Mouse (Mus musculus): ENCODE measurements at regions not wholly inside any gene's neighbourhood (a gene's known extent, or its start where the extent isn't known, plus 50 kb on each side); places are given as distances from the start of the nearest gene placed in this dataset.

GRCm38 (mm10) chr12:39849346-39850058 is 188.3 kb downstream of the Arl4a start:
- intact Hi-C loops (cut with DNase I) = no loop called here
- DNase-seq = no peak

GRCm38 (mm10) chr12:39840615-39841014 is 197.2 kb downstream of the Arl4a start:
- intact Hi-C loops (cut with DNase I) = no loop called here
- DNase-seq = no peak

GRCm38 (mm10) chr12:39840179-39840578 is 197.6 kb downstream of the Arl4a start:
- DNase-seq = no peak
- intact Hi-C loops (cut with DNase I) = no loop called here

GRCm38 (mm10) chr12:39831079-39831478 is 206.7 kb downstream of the Arl4a start:
- intact Hi-C loops (cut with DNase I) = no loop called here
- DNase-seq = no peak

- intact Hi-C loops (cut with DNase I) = no loop called here
- no peak for DNase-seq
Observed at GRCm38 (mm10) chr12:39830530-39830929, 207.3 kb downstream of the Arl4a start.

GRCm38 (mm10) chr12:39822671-39823070 is 215.2 kb downstream of the Arl4a start:
- intact Hi-C loops (cut with DNase I) = no loop called here
- DNase-seq = no peak

- DNase-seq = no peak
- intact Hi-C loops (cut with DNase I) = no loop called here
Observed at GRCm38 (mm10) chr12:39801536-39801935, 236.3 kb downstream of the Arl4a start.

DNA sequence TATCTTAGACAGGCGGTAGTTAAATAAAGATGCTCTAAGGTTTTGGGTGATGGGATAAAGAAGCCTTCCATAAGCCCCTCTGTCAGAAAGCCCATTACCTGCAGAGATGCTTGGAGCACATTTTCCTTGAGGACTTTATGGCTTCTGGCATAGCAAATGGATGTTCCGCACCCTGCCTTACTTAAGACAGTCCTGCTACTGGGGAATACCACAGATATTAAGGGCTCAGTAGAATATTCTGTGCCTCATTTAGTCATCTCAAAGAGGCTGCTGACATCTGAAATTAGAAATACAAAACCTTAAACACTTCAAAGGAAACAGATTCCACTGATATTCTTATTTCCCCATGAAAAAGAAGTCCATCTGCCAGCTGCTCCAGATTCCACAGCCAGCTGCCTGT is 240.0 kb downstream of the Arl4a start:
- no peak for DNase-seq
- intact Hi-C loops (cut with DNase I) = no loop called here

DNA sequence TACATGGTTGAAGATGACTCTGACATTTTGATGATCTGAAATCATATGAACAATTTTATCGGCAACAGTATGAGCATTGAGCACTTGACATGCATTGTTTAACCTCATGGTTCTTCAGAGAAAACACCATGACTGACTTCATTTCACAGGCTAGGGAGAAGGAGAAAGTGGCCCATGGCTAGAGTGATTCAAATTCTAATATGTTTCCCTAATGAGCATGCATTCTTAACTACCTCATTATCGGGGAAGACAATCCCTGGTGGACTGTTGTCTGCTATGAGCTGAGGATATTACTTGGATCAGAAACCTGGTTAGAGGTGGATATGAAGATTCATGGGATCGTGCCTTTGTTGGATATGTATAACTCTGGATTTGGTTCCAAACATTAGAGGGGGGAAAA is 240.9 kb downstream of the Arl4a start:
- intact Hi-C loops (cut with DNase I) = no loop called here
- DNase-seq = no peak

DNA sequence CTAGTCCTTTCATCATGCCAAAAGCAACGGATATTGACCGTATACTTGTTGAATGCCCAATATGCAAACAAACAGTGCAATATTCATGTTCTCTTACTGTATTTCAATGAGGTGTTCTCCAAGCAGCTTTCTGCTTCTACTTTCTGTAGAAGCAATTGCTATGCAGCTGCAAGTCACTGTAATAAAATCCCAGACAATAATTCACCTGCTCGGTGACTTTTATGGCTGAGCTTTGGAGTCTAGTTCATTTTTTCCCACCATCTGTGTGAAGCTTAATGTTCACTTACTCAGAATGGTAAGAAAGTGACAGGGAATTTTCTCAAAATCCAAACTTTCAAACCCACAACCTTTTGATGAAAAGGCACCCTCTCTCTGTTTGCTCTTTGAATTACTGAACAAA is 252.8 kb downstream of the Arl4a start:
- DNase-seq = no peak
- intact Hi-C loops (cut with DNase I) = no loop called here

DNA sequence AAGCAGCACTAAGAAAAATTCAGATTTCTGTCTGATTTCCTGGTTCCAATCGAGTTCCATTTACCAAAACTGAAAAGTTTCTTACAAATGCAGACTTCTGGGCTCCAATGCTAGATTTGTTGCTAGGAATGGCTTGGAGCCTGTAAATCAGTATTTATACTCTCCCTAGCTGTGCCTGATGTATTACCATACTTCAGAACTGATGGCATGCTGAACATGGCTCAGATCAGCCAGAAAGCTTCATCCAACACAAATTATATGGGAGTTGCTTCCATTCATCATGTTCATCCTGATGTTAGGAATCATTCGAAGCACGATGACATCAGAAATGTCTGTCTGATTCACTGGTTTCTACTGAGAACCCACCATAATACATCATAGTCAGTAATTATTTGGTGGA is 253.3 kb downstream of the Arl4a start:
- intact Hi-C loops (cut with DNase I) = no loop called here
- DNase-seq = no peak

DNA sequence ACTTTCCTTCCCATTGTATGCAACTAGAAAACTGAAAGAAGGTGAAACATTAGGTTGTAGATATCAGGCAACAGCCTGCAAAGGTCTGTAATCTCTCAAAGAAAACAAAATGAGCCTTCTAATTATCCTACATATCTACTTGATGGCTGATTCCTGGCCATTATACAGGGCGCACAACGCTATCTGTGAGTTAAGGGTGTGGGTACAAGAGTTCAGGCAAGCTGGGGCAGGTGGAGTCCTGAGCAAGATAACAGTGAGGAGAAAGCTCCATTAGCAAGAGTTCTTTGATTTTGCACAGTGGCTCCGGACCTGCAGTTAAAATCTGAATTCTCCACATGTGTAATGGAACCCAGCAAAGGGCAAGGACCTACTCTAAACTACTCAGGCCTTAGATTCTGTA is 261.7 kb downstream of the Arl4a start:
- intact Hi-C loops (cut with DNase I) = no loop called here

DNA sequence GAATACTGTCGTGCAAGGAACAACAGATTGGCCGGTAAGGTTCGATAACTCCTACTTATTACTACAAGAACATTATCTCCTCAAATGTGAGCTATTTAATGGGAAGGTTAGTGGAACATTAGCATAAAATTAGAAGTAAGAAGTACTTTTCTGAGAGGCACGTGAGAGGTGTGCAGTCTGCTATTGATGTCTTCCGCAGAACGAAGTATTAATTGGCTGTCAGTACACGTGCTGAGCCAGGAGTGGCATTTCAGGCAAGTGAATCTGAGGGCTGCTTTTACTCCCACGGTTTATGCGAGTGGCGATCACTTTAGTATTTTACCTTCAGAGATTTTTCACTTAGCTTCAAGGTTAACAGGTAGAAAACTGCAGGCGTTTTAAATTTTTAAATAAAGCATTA is 270.8 kb downstream of the Arl4a start:
- intact Hi-C loops (cut with DNase I) = no loop called here
- no peak for DNase-seq

More for the DNA sequence above, 261.7 kb downstream of the Arl4a start:
- DNase-seq = no peak

GRCm38 (mm10) chr12:39763529-39763928 is 274.3 kb downstream of the Arl4a start:
- intact Hi-C loops (cut with DNase I) = no loop called here
- DNase-seq = no peak

DNA sequence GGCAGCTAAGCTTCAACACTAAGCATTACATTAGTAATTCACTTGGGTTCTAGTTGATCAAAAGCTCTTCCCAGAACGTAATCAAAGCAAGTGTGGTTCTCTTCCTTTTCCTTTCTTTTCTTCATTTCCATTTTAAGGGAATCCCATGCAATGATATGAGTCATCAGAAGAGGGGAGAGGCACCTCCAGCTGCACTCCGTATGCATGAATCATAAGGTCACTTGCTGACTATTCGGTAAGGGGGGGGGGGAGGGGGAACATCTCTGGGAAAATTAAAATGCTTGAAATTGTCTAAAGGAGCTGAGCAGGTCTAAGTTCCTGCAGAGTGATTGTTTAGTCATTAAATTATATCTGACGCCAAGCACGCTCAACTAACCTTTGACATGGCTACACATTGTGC is 275.9 kb downstream of the Arl4a start:
- DNase-seq = no peak
- intact Hi-C loops (cut with DNase I) = no loop called here

- intact Hi-C loops (cut with DNase I) = no loop called here
- DNase-seq = no peak
Observed at GRCm38 (mm10) chr12:39761326-39761725, 276.5 kb downstream of the Arl4a start.

DNA sequence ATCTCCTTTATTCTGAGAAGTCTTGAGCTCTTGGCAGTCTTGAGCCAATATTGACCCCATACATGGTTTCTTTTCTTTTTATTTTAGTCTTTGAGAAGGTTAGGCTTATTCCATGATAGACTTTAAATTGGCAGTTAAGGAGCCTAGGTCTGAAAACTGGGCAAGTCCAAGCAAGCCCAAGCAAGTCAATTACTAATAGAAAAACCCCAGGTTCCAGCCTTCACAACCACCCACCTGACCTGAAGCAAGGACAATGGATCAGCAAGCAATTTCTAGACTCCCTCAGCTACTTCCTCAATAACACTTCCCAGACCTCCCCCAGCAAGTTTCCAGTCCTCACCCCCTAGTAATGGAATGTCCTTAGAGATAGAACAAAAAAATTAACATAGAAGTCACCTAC is 279.9 kb downstream of the Arl4a start:
- intact Hi-C loops (cut with DNase I) = no loop called here
- no peak for DNase-seq

DNA sequence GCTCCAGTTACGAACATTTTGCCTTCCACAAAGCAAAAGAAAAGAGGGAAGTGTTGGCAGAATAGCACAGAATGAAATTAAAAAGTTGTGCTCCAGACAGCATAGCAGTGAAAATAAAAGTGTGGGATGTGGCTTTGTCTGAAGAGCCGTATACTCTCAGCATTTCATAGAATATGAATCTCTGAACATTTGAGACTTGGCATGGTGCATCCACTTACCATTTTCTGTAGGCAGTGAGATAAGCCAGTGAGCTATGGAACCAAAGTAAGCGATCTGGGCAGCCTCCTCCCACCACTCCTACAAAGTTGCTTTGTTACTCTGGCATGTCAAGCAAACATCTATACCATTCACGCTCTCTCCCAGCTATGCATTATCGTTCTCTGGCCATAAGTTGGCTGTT is 286.0 kb downstream of the Arl4a start:
- intact Hi-C loops (cut with DNase I) = no loop called here
- DNase-seq = no peak

- DNase-seq = no peak
- intact Hi-C loops (cut with DNase I) = no loop called here
Observed at GRCm38 (mm10) chr12:39742156-39743063, 295.4 kb downstream of the Arl4a start.

DNA sequence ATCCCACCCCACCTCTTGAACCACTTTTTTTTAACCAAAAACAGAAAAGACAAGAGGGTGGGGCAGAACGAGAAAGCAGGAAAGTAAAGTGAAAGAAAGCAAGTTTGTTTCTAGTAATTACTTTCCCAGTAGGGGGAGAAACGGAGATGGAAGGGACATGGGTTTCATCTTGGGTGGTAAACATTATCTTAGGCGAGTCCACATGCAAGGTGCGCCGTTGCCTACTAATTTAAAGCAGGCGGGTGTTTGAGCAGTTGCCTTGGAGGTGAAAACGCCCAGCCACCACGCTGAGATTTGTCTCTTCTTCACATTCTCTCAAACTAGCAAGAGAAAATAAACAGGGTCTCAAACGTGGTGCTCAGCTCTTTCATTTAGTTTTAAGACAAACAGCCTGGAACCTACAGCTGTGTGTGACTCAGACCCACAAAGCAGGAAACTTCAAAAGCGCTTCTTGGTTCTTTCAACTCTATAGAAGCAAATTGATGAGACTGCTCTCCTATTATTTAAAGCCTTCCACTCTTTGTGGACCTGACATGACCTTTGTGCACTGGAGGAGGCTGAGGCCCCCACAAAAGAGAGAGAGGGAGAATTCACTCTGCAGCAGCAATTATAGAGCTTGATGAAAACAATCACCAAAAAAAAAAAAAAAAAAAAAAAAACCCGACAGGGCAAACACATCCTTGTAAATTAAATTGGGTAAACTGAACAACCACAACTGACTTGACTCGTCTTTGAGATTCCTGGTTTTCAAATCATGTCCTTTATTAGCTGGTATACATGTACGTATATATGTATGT is 296.6 kb downstream of the Arl4a start:
- no peak for DNase-seq
- intact Hi-C loops (cut with DNase I) = no loop called here

DNA sequence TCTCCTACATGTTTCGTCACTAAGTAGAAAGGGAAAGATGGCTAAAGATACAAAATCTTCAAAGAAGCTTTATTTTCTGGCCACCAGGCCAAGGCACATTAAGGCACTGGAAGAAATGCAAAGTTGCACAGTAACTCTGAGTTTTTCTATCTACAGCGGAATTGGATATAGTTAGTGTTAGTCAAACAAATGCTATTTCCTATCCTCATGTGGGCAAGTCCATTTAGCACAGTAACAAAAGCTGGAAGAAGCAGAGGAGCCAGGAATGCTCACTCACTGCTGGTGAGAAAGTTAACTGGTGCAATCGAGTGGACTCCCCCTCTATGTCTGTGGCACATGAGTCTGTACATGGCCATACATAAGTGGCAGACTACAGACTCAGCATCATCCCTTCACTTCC is 300.9 kb downstream of the Arl4a start:
- DNase-seq = no peak
- intact Hi-C loops (cut with DNase I) = no loop called here
